Mouse (Mus musculus) Patski (cell line): ENCODE data around the gene Fzd7. TPM values are rescaled to one million over a fixed set of nuclear protein-coding genes. Genes with fewer than 3 reads are reported as not detected.
A peak's percentile ranks its signal among the peaks of the same experiment; 100 is the strongest.

Experiments used
- ATAC-seq: fragments of 100-300 bp; one replicate; pipeline ENCODE4 v1.8.0; 2021
- CTCF ChIA-PET: fragments of 350-600 bp; sonication (Branson Sonifier 250); formaldehyde crosslinking; loops from one replicate; lab custom pipeline; 2022; ENCODE audit warnings: inconsistent platforms; lab: Charles Lee
- POLR2A ChIA-PET: fragments of 350-600 bp; sonication (Branson Sonifier 250); formaldehyde crosslinking; loops from one replicate; lab custom pipeline; 2022; ENCODE audit warnings: antibody characterized with exemption, inconsistent platforms; lab: Charles Lee
- DNase-seq: peaks from one replicate; pipeline ENCODE4 v3.0.0-alpha.2; 2011; ENCODE audit warnings: low read depth, low spot score
- H3K27me3 ChIP-seq: fragments of 371-371 bp; one replicate; pipeline ENCODE4 v1.5.1; 2021
- CTCF ChIP-seq: fragments of 100-300 bp; IDR thresholded peaks from one replicate; pipeline ENCODE4 v1.5.1; 2021
- in situ Hi-C: fragments of 300-500 bp; cut with MboI; formaldehyde crosslinking; loops from 3 replicates; pipeline ENCODE4 v1.11.1; 2018; ENCODE audit warnings: low pct_unique_long_range_greater_than_20kb, mixed read lengths
- polyA plus RNA-seq: library from polyadenylated mRNA; unstranded; gene quantifications from one replicate; pipeline ENCODE4 v1.2.3, GENCODE M21; 2021

The Fzd7 gene
- polyA plus RNA-seq, 1 experiment from 2014 or later, result 30.8 TPM

DNA sequence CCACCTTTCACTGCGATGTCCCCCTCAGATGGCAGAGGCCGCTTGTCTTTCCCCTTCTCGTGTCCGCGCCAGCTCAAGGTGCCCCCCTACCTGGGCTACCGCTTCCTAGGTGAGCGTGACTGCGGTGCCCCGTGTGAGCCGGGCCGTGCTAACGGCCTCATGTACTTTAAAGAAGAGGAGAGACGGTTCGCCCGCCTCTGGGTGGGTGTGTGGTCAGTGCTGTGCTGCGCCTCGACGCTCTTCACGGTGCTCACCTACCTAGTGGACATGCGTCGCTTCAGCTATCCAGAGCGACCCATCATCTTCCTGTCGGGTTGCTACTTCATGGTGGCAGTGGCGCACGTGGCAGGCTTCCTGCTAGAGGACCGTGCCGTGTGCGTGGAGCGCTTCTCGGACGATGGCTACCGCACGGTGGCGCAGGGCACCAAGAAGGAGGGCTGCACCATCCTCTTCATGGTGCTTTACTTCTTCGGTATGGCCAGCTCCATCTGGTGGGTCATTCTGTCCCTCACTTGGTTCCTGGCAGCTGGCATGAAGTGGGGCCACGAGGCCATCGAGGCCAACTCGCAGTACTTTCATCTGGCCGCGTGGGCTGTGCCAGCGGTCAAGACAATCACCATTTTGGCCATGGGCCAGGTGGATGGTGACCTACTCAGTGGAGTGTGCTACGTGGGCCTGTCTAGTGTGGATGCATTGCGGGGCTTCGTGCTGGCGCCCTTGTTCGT lies 1.5 kb downstream of the Fzd7 start:
- no peak for TF ChIP-seq CTCF
- in situ Hi-C loops, result no loop called here
- no peak for ATAC-seq
- DNase-seq, result no peak
- no peaks in the 10 kb centered on the region for H3K27me3 ChIP-seq
- ChIA-PET CTCF (no interaction called here), POLR2A (no interaction called here)

DNA sequence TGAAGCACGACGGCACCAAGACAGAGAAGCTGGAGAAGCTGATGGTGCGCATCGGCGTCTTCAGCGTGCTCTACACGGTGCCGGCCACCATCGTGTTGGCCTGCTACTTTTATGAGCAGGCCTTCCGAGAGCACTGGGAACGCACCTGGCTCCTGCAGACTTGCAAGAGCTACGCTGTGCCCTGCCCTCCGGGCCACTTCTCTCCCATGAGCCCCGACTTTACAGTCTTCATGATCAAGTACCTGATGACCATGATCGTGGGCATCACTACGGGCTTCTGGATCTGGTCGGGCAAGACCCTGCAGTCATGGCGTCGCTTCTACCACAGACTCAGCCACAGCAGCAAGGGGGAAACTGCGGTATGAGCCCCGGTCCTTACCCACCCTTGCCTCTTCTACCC lies 2.1 kb downstream of the Fzd7 start:
- CTCF ChIA-PET, result no interaction called here
- no peak for DNase-seq
- in situ Hi-C loops, result no loop called here
- no peaks in the 10 kb centered on the region for H3K27me3 ChIP-seq
- TF ChIP-seq CTCF, result no peak
- ATAC-seq, result no peak
- POLR2A ChIA-PET, result interaction anchor here (0.6 kb wide), 2 partner anchors 28 to 168 kb away, joined by 5 read pairs; no protein-coding TSS in a partner anchor

DNA sequence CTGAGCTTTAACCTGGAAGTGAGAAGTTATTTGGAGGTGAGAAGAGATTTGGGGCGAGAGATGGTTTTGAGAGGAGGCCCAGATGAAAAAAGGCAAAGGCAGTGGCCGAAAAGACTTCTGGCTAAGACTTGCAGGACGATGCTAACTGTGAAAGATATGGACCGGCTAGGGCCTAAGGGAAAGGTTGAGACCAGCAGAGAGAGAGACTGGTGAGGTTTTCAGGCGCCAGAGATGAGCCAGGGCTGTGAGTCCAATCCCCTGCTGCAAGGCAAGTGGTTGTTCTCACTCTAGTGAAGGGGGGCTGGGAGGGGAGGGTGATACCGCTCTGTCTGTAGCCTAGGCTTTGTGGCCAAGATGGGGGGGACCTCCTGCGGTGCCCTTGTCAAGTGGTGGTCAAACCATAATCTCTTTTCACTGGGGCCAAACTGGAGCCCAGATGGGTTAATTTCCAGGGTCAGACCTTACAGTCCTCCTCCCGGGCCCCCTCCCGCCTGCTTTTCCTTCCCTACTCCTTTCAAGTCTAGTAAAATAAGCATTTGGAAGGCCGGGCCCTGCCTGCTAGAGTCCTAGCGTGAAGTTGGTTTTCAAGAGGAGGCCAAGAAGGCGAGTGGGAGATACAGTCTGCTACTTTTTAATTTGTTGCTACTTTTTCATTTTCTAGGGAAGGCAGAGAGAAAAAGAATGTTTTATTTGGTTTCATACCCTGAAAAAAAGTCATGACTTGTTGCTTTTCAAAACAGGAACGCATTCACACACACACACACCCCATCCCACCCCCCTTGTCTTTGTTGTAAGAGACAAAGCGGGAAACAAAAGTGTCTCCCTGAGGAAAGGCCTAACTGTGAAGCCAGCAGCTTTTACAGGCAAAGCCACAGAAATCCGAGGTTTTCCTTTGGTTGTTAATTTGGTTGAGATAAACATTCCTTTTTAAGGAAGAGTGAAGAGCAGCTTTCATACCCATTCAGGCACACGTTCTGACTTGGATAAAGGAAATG lies 2.9 kb downstream of the Fzd7 start:
- no peak for TF ChIP-seq CTCF
- CTCF ChIA-PET, result no interaction called here
- in situ Hi-C loops, result no loop called here
- ATAC-seq (no peak), DNase-seq (no peak)
- POLR2A ChIA-PET, result interaction anchor here (0.6 kb wide), 2 partner anchors 28 to 168 kb away, joined by 5 read pairs; no protein-coding TSS in a partner anchor
- H3K27me3 ChIP-seq, result no peaks in the 10 kb centered on the region

DNA sequence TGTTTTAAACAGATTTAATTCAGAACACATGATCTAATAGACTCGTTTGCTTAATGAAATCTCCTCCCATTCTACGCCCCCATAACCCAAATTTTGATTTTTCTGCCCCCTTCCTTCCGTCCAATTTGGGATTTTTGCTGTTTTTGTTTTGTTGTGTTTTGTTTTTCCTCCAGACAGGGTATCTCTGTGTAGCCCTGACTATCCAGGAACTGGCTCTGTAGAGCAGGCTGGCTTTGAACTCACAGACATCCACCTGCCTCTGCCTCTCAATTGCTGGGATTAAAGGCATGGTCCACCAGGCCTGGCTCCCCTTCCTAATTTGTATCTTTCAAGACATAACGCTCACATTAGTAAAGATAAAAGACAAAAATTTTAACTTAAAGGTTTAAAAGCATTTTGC lies 3.6 kb downstream of the Fzd7 start:
- in situ Hi-C loops, result no loop called here
- ATAC-seq (no peak), DNase-seq (no peak)
- H3K27me3 ChIP-seq, result no peaks in the 10 kb centered on the region
- ChIA-PET POLR2A (no interaction called here), CTCF (no interaction called here)
- TF ChIP-seq CTCF, result no peak

DNA sequence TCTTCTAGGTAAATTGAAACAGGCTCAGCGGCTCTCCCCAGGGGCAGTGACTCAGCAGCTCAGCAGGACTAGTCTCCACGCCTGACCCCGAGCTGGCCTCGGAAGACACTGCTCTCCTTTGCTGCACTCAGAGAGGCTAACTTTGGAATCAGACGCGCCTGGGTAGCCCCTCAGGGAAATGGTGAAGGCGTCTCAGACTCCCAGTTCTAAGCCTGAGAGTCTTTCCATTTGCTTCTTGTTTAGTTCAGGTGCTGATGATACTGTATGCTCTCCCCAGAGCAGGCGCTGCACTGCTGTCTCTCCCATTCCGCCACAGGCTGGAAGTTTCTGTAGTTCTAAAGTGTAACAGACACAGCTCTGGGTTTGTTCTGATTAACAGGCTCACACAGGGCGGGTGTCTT lies 5.4 kb downstream of the Fzd7 start:
- H3K27me3 ChIP-seq, result no peaks in the 10 kb centered on the region
- in situ Hi-C loops, result no loop called here
- TF ChIP-seq CTCF, result no peak
- DNase-seq (no peak), ATAC-seq (peak; percentile 61)
- POLR2A ChIA-PET, result interaction anchor here (1.0 kb wide), 1 partner anchor 37 kb away, joined by 5 read pairs; no protein-coding TSS in a partner anchor
- CTCF ChIA-PET, result interaction anchor here (0.9 to 1.3 kb wide), 5 partner anchors 9 to 96 kb away, joined by 3 to 4 read pairs (median 3); partner anchors contain the start of gene Gm973

DNA sequence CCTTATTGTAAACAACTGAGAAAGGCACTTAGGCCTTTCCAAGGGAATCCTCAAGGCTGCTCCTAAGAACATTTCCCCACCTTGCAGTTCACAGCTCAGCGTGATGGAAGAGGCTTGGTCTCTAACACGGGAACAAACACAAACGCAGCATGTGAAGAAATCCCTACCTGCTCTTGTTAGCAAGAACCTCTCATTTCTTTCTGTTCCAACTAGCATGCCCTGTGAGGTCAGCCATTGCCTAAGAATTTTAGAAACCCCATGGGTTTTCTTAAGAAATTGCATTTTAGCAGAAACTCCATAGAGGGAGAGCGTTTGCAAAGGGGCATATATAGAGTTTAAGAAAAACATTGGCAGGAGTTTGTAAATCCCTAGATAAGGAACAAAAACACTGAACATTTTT lies 6.3 kb downstream of the Fzd7 start:
- in situ Hi-C loops, result no loop called here
- ChIA-PET POLR2A (interaction anchor here (1.0 kb wide), 1 partner anchor 36 kb away, joined by 5 read pairs; no protein-coding TSS in a partner anchor), CTCF (interaction anchor here (1.2 to 1.3 kb wide), 2 partner anchors 27 to 95 kb away, joined by 3 to 4 read pairs; partner anchors contain the start of gene Gm973)
- DNase-seq (no peak), ATAC-seq (no peak)
- no peak for TF ChIP-seq CTCF
- no peaks in the 10 kb centered on the region for H3K27me3 ChIP-seq

DNA sequence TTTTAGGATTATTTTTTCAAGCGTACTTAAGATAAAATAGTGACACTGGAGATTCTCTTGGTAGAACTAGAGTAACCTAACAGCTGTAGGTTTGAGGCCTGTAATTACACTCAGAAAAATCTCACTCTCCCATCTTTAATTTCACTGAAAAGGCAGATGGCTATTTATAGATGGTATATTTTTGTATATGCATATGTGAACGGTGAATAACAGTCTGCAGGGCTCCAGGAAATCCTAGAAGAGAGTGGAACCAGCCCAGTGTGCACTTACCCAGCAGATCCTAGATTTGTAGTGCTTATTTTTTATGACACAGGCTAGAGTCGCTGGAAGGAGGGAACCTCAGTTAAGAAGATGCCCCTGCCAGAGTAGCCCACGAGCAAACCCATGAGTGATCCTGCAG lies 6.8 kb downstream of the Fzd7 start:
- ChIA-PET POLR2A (no interaction called here), CTCF (no interaction called here)
- TF ChIP-seq CTCF, result no peak
- no peak for ATAC-seq
- in situ Hi-C loops, result no loop called here
- H3K27me3 ChIP-seq, result no peaks in the 10 kb centered on the region
- DNase-seq, result no peak

DNA sequence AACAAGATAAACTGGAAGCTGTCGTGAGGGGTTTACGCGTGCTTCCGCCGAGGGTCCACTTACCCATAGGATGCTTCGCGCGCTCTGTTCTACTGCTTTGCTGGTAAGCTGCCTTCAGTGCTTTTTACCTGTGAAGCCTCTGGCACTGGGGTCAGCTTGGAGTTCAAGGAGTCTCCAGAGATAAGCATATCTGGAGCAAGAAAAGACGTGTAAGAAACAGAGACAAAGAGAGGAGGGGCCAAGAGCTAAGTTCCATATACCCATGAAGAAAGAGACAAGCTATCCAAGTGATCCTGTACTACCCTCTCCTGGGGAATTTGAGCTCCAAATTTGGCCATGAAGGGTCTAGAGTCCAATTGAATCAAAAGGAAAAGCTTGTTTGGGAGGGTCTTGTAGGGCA lies 9.3 kb downstream of the Fzd7 start:
- no peak for TF ChIP-seq CTCF
- ChIA-PET POLR2A (interaction anchor here (1.1 kb wide), 1 partner anchor 27 kb away, joined by 3 read pairs; no protein-coding TSS in a partner anchor), CTCF (no interaction called here)
- no peaks in the 10 kb centered on the region for H3K27me3 ChIP-seq
- in situ Hi-C loops, result no loop called here
- no peak for DNase-seq
- no peak for ATAC-seq

DNA sequence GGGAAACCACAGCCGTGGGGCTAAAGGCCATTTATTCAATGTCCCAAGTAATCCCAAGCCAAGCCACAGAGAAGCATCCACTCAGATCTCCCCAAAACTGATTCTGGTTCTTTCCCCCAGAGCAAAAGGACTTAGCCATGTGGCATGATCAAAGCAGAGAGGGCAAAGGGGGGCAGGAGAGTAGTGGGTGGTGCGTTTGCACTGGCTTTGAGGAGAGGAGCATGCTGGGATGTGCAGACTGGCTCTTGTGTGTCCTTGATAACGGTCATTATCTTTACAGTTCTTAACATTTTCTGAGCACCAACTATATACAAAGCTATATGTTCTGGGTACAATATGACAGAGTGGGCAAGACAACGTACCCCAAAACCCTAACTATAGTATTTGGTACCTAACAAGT lies 10.2 kb downstream of the Fzd7 start:
- TF ChIP-seq CTCF, result no peak
- DNase-seq (no peak), ATAC-seq (no peak)
- ChIA-PET POLR2A (interaction anchor here (0.8 kb wide), 1 partner anchor 10 kb away, joined by 4 read pairs; the partner anchor contains the start of gene Fzd7), CTCF (interaction anchor here (1.3 kb wide), 1 partner anchor 11 kb away, joined by 4 read pairs; no protein-coding TSS in a partner anchor)
- no peaks in the 10 kb centered on the region for H3K27me3 ChIP-seq
- in situ Hi-C loops, result no loop called here

DNA sequence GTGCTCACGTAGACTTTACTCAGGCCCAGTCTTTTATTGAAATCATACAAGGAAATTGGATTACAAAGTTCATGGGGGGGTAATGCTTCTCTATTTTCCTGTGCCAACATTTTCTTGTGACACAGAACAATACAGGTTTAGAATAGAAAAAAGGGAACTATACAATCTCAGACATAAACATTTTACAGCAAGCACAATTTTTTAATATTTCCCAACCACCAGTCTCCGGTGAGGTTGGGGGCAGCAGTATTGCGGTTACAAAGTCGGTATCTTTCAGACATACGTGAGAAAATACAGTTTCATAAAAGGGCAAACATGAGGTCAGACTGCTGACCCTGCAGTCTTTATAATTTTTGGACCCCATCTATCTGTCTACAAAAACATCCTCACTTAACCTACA lies 13.7 kb downstream of the Fzd7 start:
- ATAC-seq (no peak), DNase-seq (no peak)
- no peaks in the 10 kb centered on the region for H3K27me3 ChIP-seq
- no peak for TF ChIP-seq CTCF
- ChIA-PET CTCF (no interaction called here), POLR2A (no interaction called here)
- in situ Hi-C loops, result no loop called here
